Mouse (Mus musculus): Measurements from ENCODE around the gene Nap1l4. TPM values are rescaled to one million over a fixed set of nuclear protein-coding genes. Genes with fewer than 3 reads are reported as not detected.
A peak's percentile ranks its signal among the peaks of the same experiment; 100 is the strongest.

Nap1l4 gene
- polyA plus RNA-seq, 1 experiment: 82.6 TPM

- no peak for TF ChIP-seq GATA1 (IDR thresholded peaks at IDR 0.05; ENCODE audit: low read length)
These were observed 4.5 kb downstream of the Nap1l4 start for GRCm38 (mm10) chr7:143544368-143544767.

- TF ChIP-seq GATA1 (IDR thresholded peaks at IDR 0.05; ENCODE audit: low read length): no peak
These were observed 10.2 kb downstream of the Nap1l4 start for GRCm38 (mm10) chr7:143538671-143539070.

- TF ChIP-seq GATA1 (IDR thresholded peaks at IDR 0.05; ENCODE audit: low read length): no peak
These were observed 12.7 kb downstream of the Nap1l4 start for GRCm38 (mm10) chr7:143536251-143536650.

GRCm38 (mm10) chr7:143533284-143533683 lies 15.6 kb downstream of the Nap1l4 start:
- peak; percentile 51 for TF ChIP-seq GATA1 (IDR thresholded peaks at IDR 0.05; ENCODE audit: low read length)

GRCm38 (mm10) chr7:143532410-143532809 lies 16.5 kb downstream of the Nap1l4 start:
- TF ChIP-seq GATA1 (IDR thresholded peaks at IDR 0.05; ENCODE audit: low read length): no peak

GRCm38 (mm10) chr7:143519333-143519732 lies 29.6 kb downstream of the Nap1l4 start:
- TF ChIP-seq GATA1 (IDR thresholded peaks at IDR 0.05; ENCODE audit: low read length): no peak

GRCm38 (mm10) chr7:143514416-143514768 lies 34.5 kb downstream of the Nap1l4 start:
- TF ChIP-seq GATA1 (IDR thresholded peaks at IDR 0.05; ENCODE audit: low read length): no peak

- no peak for TF ChIP-seq GATA1 (IDR thresholded peaks at IDR 0.05; ENCODE audit: low read length)
These were observed 35.0 kb downstream of the Nap1l4 start for GRCm38 (mm10) chr7:143513763-143514415.

- no peak for TF ChIP-seq GATA1 (IDR thresholded peaks at IDR 0.05; ENCODE audit: low read length)
These were observed 37.6 kb downstream of the Nap1l4 start for GRCm38 (mm10) chr7:143511335-143511712.

- no peak for TF ChIP-seq GATA1 (IDR thresholded peaks at IDR 0.05; ENCODE audit: low read length)
These were observed 38.1 kb downstream of the Nap1l4 start for GRCm38 (mm10) chr7:143510593-143511334.

GRCm38 (mm10) chr7:143509566-143509965 lies 39.3 kb downstream of the Nap1l4 start:
- TF ChIP-seq GATA1 (IDR thresholded peaks at IDR 0.05; ENCODE audit: low read length): no peak

- TF ChIP-seq GATA1 (IDR thresholded peaks at IDR 0.05; ENCODE audit: low read length): no peak
These were observed 42.2 kb downstream of the Nap1l4 start for GRCm38 (mm10) chr7:143506675-143507074.

- TF ChIP-seq GATA1 (IDR thresholded peaks at IDR 0.05; ENCODE audit: low read length): no peak
These were observed 42.6 kb downstream of the Nap1l4 start for GRCm38 (mm10) chr7:143506271-143506670.

GRCm38 (mm10) chr7:143505823-143506222 lies 43.1 kb downstream of the Nap1l4 start:
- TF ChIP-seq GATA1 (IDR thresholded peaks at IDR 0.05; ENCODE audit: low read length): no peak

- no peak for TF ChIP-seq GATA1 (IDR thresholded peaks at IDR 0.05; ENCODE audit: low read length)
These were observed 43.5 kb downstream of the Nap1l4 start for GRCm38 (mm10) chr7:143505411-143505810.

- TF ChIP-seq GATA1 (IDR thresholded peaks at IDR 0.05; ENCODE audit: low read length): no peak
These were observed 45.0 kb downstream of the Nap1l4 start for GRCm38 (mm10) chr7:143503926-143504325.

Data from G1E-ER4 (cell line).